Mouse (Mus musculus) telencephalon, adult 2 months (tissue): ENCODE measurements around the gene Arhgap15.

Source experiments
- DNase-seq: peaks from one replicate; pipeline ENCODE4 v3.0.0-alpha.2; 2011; ENCODE audit warnings: low read depth, low spot score

The Arhgap15 gene

DNA sequence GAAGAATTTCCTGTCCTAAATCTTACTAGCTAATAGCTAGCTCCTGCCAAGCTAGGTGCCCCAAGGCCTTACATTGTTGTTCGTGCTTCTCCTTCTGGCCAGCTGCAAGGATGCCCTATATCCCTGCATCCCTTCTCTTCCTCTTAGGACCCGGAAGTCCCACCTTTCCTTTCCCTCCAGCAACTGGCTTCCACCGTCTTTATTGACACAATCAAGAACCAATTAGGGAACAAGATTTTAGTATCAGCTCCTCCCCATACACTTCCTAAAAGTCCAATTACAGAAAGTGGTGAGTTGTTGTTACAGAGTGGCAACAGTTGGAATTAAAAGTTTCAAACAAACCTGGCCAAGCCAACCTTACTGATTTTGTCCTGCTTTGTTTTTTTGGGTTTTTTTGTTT lies 183.1 kb downstream of the Arhgap15 start:
- DNase-seq: no peak

GRCm38 (mm10) chr2:43939196-43939595 lies 190.6 kb downstream of the Arhgap15 start:
- DNase-seq: no peak

DNA sequence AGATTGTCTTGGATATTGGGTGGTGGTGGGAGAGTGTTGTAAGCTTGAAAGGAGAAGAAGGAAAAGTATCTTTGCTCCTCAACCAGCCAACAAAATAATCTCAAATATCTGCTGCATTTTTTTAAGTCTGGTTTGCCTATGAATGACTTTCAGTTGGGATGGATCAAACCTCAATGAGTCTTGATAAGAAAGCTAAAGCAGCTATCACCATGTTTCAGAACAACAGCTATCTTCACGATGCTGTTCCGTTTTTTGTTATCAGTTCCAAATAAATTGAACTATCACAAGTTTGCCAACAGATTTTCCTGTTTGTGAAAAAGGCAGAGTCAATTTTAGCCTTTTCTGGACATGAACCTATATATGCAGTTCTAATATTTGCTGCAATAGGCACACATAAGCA lies 197.1 kb downstream of the Arhgap15 start:
- DNase-seq: no peak

GRCm38 (mm10) chr2:43949775-43950492 lies 201.3 kb downstream of the Arhgap15 start:
- no peak for DNase-seq

GRCm38 (mm10) chr2:43950741-43951140 lies 202.1 kb downstream of the Arhgap15 start:
- no peak for DNase-seq

GRCm38 (mm10) chr2:43959189-43959588 lies 210.6 kb downstream of the Arhgap15 start:
- no peak for DNase-seq

DNA sequence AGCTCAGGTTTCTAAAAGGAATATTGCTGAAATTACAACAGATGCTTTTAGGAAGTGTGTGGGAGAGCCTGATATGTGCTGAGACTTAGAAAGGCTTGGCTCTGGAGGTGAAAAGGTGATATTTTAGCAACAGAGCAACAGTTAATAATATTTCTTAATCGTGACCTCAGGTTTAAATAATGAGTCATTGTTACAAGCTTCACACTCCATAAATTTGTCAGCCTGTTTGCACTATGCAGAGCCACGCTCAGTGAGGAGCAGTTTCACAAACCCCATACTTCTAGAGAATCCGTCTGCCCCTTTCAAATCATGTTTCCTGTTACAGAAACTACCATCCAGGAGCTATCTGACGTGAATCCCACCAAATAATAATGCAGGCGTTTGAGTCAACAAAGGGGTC lies 213.8 kb downstream of the Arhgap15 start:
- DNase-seq: no peak

GRCm38 (mm10) chr2:43968581-43968980 lies 220.0 kb downstream of the Arhgap15 start:
- DNase-seq: no peak

DNA sequence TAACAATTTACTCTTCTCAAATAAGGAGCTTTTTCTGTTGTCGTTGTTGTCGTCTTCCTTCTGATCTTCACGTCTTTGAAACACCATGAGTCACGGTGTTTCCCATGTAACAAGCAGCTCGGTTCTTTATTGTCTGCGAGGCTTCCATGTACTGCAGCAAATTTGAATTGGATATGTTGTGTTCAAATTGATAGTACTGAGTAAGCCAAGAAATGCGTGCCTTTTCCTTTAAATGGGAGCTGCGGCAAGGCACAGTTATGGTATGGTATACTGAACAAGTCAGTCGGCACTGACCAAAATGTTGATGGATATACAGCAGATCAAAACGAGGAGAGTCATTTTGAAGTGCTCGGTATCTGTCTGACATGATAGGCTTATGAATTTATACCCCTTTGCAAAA lies 229.1 kb downstream of the Arhgap15 start:
- DNase-seq: no peak

DNA sequence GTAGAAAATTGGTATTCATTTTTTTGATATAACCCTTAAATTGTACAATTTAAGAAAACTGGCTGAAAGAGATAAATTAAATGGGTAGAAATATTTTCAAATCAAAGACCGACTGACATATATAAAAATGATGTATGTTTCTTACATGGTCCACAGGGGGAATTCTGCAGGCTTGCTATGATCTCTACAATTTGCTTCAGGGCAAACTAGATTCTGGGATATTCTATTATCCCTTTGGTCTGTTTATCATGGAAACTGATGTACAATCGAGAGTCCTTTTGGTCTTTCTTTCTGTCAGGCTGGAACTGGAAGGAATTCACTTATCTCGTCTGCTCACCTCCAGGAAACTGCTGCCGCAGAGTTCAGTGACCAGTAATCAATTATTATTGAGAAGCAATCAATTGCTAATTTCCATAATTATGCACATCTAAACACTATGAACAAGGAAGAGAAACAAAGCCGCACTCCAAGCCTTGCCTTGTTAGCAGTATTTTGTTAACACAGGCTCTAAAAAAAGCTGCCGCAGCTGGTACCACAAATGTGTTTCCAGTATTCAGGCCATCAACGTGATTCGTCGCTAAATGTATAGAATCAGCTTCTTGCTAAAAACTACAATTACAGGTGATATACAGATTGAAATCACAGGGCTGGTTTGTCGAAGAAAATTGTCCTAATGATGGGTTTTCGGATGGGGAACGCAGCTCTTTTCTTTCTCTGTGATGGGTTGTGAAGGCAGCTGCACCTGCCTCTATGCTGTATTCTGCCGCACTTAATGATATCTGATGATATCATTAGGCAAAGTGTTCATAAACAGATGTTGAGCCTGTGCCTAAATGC lies 229.8 kb downstream of the Arhgap15 start:
- no peak for DNase-seq

DNA sequence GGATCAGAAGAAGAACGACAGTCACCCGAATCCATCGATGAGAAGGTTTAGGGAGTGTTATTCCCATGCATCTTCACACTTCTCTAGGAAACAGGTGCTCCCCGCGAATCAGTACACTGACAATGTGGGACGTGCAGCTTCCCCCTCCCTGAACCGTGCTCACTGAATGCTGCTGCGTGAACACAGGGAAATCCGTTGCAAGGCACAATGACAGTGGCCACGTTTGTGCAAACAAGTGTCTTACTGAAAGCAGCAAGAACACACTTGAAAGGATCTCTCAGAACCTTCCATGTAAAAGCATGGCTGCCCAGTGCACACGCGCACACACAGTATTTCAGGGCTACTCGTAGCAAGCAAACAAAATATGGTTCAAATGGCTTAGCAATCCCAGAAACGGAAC lies 237.4 kb downstream of the Arhgap15 start:
- DNase-seq: no peak

DNA sequence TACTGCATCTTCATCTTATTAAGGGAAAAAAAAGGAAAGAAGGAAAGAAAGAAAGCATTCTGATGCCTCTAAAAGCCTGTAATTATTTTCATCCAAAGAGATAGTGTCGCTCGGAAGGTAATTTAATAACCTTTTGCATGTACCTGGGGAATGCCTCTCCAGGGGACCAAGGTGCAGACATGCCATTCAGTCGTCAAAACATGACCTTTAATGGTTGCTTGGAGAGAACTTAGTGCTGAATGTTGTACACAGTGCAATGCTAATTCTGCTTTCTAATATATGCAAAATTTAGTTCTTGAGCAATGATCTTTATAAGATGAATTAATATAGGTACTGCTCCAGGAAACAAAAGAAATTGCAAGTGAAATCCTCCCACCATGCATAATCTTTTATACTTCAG lies 239.3 kb downstream of the Arhgap15 start:
- DNase-seq: no peak

GRCm38 (mm10) chr2:43989850-43990249 lies 241.2 kb downstream of the Arhgap15 start:
- peak; percentile 90 for DNase-seq

GRCm38 (mm10) chr2:43992510-43992909 lies 243.9 kb downstream of the Arhgap15 start:
- DNase-seq: no peak

- DNase-seq: no peak
Measured at GRCm38 (mm10) chr2:44002454-44002853, 253.8 kb downstream of the Arhgap15 start.

- no peak for DNase-seq
Measured at GRCm38 (mm10) chr2:44010249-44010648, 261.6 kb downstream of the Arhgap15 start.

DNA sequence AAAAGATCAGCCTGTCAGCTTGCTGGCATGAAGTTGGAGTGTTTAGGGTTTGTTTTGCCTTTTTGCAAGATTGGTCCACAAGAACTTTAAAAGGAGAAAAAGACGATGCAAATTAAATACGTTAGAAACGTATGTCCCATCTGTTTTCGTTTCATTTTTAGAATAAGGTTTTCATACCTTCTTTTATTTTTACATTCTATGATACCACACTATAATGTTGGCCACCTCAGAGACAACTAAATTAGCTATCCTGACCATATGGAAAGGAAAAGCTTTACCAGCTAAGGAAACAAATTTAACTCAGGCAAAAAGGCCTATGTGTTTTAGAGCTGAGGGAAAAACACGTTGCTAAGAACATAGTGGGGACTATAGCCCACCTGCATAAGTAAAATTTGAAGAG lies 264.8 kb downstream of the Arhgap15 start:
- peak; percentile 78 for DNase-seq

DNA sequence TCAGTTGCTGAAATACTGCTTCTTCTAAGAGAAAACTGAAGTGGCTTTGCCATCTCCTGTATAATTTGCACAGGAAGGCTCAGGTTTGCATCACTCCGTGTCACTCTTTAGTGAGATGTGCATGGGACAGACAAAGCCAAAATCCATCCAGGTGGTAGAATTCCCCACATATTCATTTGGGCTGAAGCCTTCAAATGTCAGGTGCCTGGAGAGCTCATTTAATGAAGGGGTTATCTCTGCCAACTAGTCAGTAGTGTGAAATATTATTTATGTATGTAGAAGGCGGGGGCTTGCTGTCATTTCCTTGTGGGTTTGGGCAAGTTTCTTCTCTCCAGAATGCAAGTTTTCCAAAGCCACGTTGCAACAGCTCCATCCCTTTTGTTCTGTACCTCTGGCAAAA lies 268.1 kb downstream of the Arhgap15 start:
- DNase-seq: no peak

- DNase-seq: no peak
Measured at GRCm38 (mm10) chr2:44017405-44018026, 268.9 kb downstream of the Arhgap15 start.

- DNase-seq: no peak
Measured at GRCm38 (mm10) chr2:44018033-44018432, 269.4 kb downstream of the Arhgap15 start.

DNA sequence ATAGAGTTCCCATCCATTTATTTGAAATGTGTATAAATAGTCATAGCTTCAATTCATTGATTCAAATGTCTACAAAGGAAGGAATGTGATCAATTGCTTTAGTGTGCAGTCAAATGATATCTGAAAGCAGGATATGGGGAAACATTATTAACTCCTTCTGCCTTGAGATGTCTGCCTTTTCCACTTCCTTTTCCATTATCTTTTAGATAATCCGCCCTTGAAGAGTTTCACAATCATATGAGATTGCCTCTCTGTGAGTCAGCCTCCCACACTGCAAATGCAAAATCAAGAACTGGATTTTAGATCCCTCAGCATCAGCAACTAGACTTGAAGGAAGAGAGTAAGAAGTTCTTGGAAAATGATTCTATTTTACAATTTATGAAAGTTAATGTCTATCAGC lies 276.1 kb downstream of the Arhgap15 start:
- no peak for DNase-seq

GRCm38 (mm10) chr2:44029035-44029715 lies 280.6 kb downstream of the Arhgap15 start:
- DNase-seq: peak; percentile 71
